Mouse (Mus musculus): ENCODE results near the gene Wdr48. TPM values are rescaled to one million over a fixed set of nuclear protein-coding genes. Genes with fewer than 3 reads are reported as not detected.

Gene Wdr48
- 35.9 and 47.3 TPM in 2 replicates for polyA plus RNA-seq (2012; rRNA removed)

DNA sequence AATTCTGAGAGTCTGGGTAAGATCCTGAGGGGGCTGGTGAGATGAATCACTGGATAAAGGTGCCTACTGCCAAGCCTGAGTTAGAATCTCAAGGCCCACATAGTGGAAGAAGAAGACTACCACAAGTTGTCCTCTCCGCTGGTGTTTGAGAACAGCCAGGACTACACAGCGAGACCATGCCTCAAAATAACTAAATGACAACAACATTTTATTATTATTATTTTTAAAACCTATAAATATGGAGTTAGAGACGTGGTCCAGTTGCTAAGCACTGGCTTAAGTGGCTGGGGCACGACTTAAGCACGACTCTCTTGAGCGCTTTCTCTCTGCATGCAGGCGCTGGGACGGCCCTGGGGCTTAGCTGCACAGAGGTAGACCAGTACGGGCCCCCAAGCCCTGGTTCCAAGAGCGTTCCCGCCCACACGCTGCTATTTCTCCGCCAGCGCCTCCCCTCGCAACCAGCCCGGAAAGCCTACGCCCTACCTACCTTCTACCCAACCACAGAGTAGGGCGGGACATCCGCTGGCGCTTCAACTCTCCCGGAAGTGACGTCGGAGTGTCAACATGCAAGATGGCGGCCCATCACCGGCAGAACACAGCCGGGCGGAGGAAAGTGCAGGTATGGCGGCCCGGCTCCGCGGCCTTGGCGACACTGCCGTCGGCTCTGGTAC is at the start of gene Wdr48:
TSS of gene Wdr48 (plus strand) at position 540 of the 671 bp plus-strand sequence.
- H3K4me1 ChIP-seq (ENCODE audit: control insufficient read depth, insufficient read depth, low read length): peaks cover 7% of the 10 kb centered on the region
- H3K4me3 ChIP-seq (replicated peaks; ENCODE audit: extremely low read depth, low read depth, low read length): peak within 1 kb of the TSS; percentile 78
- 3% methylated on average over 34 of the region's 34 CpGs for WGBS
- TF ChIP-seq CTCF (IDR thresholded peaks at IDR 0.05; ENCODE audit: insufficient read depth, low read length) (no peak), POLR2A (IDR thresholded peaks at IDR 0.05; ENCODE audit: borderline replicate concordance, extremely low read depth, low read depth, low read length) (peak; percentile 75; the same call in 1 of the 2 replicates)
- DNase-seq: peak; percentile 96

DNA sequence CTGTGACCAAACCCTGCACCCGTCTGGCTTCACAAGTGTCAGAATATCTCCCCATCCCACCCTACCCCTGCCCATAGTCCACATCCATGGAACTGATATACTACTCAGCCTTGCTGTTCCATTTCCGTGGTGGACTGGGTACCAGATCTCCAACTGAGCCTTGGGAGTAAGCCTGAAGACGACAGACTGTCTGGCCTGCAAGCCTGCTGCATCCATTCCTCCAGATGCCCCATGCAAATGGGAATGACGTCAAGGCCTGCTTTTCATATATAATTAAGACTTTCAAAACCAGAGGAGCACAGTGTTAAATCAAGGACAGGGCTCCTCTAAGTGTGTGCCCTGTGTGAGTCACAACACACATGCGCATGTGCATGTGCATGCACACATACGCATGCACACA is 47.5 kb upstream of the Wdr48 start:
- WGBS: 74% methylated on average over 6 of the region's 6 CpGs
- no peaks in the 10 kb centered on the region for H3K4me1 ChIP-seq (ENCODE audit: control insufficient read depth, insufficient read depth, low read length)
- TF ChIP-seq CTCF (IDR thresholded peaks at IDR 0.05; ENCODE audit: insufficient read depth, low read length) (no peak), POLR2A (IDR thresholded peaks at IDR 0.05; ENCODE audit: borderline replicate concordance, extremely low read depth, low read depth, low read length) (no peak)
- DNase-seq: no peak
- no peak overlapping the region for H3K4me3 ChIP-seq (replicated peaks; ENCODE audit: extremely low read depth, low read depth, low read length)

DNA sequence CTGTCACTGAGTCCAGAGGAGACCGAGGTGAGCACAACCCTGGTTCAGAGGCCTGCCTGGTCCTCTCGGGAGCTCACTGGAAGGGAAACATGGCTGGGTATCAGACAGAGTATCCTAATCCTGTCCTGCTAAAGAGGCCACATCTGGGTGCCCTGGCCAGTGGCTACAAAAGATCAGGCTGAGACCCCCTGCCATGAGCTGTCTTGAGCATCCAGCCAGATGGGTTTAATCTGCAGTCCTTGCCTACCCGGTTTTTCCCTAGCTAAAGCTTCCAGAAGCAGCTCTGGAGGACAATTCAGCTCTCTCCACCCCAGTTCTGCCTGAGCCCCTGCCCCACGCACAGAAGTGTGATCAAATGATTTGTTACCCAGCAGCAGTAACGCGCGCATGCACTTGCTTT is 46.0 kb upstream of the Wdr48 start:
- WGBS: 46% methylated on average over 7 of the region's 7 CpGs
- no peak for DNase-seq
- no peaks in the 10 kb centered on the region for H3K4me1 ChIP-seq (ENCODE audit: control insufficient read depth, insufficient read depth, low read length)
- H3K4me3 ChIP-seq (replicated peaks; ENCODE audit: extremely low read depth, low read depth, low read length): no peak overlapping the region
- no peak for TF ChIP-seq POLR2A (IDR thresholded peaks at IDR 0.05; ENCODE audit: borderline replicate concordance, extremely low read depth, low read depth, low read length)
- no peak for TF ChIP-seq CTCF (IDR thresholded peaks at IDR 0.05; ENCODE audit: insufficient read depth, low read length)

DNA sequence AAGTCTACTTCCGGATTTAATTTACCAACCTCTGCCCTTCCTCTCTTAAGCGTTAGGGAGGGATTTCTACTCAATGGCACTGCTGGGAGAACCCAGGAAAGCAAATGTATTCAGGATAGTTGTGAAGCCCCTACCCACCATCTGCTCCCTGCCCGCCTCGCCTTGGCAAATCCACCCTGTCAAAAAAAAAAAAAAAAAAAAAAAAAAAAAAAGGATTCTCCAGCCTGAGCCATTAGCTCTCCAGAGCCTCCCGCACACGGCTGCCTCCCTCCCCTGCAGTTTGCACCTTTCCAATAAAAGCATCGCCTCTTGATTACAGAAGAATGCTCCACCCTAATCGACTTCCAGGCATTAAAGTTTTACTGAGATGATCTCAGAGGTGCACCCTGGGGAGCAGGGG is 45.5 kb upstream of the Wdr48 start:
- Histone ChIP-seq H3K4me3 (replicated peaks; ENCODE audit: extremely low read depth, low read depth, low read length) (no peak overlapping the region), H3K4me1 (ENCODE audit: control insufficient read depth, insufficient read depth, low read length) (no peaks in the 10 kb centered on the region)
- TF ChIP-seq CTCF (IDR thresholded peaks at IDR 0.05; ENCODE audit: insufficient read depth, low read length): no peak
- no peak for TF ChIP-seq POLR2A (IDR thresholded peaks at IDR 0.05; ENCODE audit: borderline replicate concordance, extremely low read depth, low read depth, low read length)
- DNase-seq: no peak
- WGBS: 34% methylated on average over 8 of the region's 8 CpGs

DNA sequence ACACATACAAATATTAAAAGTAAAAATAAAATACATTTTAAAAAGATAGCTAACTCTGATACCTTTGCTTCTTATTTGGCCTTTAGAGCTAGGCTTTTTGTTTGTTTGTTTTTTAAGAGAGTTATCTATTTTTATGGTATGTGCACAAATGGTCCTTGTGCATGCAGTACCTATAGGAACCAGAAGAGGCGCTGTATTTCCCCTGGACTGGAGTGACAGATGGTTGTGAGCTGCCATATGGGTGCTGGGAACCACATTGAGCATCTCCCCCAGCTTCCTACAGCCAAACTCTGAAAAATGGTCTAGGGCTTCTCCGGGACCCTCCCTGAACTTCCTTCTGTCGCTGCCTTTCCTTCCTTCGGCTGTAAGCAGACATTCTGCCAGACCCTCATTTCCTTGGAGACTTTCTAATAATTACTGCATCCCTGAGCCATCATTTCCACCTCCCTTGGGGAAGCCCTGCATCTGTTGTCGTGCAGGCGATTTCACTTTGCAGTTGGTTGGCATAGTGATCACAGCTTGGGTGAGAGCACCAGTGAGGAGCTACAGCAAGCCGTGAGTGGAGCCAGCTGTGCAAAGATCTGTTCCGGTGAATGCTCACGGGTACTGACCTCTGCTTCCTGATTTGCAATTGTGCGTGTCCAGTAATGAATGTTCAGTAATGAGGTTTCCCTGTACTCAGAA is 42.2 kb upstream of the Wdr48 start:
- TF ChIP-seq POLR2A (IDR thresholded peaks at IDR 0.05; ENCODE audit: borderline replicate concordance, extremely low read depth, low read depth, low read length) (no peak), CTCF (IDR thresholded peaks at IDR 0.05; ENCODE audit: insufficient read depth, low read length) (no peak)
- 62% methylated on average over 10 of the region's 10 CpGs for WGBS
- Histone ChIP-seq H3K4me3 (replicated peaks; ENCODE audit: extremely low read depth, low read depth, low read length) (no peak overlapping the region), H3K4me1 (ENCODE audit: control insufficient read depth, insufficient read depth, low read length) (no peaks in the 10 kb centered on the region)
- no peak for DNase-seq

DNA sequence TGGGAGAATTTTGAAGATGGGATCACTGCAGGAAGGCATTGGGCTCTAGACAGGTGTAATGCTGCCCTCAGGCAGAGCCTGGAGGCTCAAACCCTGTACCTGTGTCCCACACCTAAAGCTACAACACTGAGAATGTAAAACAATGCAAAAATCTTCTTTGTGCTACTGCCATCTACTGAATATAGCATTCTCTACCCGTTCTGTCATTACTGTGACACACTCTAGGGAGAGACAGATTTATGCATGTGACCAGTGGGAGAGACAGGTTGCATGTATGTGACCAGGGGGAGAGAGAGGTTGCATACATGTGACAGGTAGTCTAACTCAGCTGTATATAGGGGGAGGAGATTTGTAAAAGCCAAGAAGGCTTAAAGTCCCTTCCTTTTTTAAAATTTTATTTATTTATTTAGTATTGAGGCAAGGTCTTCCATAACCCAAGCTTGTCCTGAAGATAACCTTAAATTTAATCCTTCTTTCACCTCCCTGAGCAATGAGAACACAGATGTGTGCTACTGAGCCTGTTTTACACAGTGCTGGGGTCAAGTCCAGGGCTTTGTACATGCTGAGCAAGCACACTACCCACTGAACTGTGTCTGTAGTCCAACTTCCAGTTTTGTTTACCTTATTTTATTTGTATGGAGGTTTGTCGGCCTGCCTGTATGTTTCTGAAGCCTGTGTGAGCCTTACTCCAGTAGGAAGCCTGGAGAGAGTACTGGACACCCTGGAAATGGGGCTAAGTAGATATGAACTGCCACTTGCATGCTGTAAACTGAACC is 41.4 kb upstream of the Wdr48 start:
- 47% methylated on average over 2 of the region's 2 CpGs for WGBS
- DNase-seq: no peak

DNA sequence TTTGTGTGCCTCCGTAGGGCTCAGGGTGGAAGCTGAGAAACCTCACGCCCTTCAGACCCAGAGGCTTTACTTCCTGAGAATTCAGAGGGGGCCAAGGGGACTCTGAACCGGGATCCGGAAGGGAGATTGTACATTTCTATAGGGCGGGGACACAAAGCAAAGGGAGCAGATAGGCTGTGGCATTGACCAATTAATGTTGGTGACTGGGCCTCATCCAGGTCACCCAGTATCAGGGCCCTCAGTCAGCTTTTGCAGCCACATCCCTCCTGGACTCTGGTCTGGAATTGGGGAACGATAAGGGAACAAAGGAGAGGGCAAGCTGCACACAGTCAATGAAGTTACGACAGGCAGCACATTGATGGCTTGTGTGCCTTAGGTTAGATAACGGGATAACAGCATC is 40.5 kb upstream of the Wdr48 start:
- no peak for TF ChIP-seq POLR2A (IDR thresholded peaks at IDR 0.05; ENCODE audit: borderline replicate concordance, extremely low read depth, low read depth, low read length)
- TF ChIP-seq CTCF (IDR thresholded peaks at IDR 0.05; ENCODE audit: insufficient read depth, low read length): no peak
- H3K4me1 ChIP-seq (ENCODE audit: control insufficient read depth, insufficient read depth, low read length): no peaks in the 10 kb centered on the region
- no peak for DNase-seq
- 57% methylated on average over 8 of the region's 8 CpGs for WGBS
- no peak overlapping the region for H3K4me3 ChIP-seq (replicated peaks; ENCODE audit: extremely low read depth, low read depth, low read length)

More for the DNA sequence above, 41.4 kb upstream of the Wdr48 start:
- H3K4me1 ChIP-seq (ENCODE audit: control insufficient read depth, insufficient read depth, low read length): no peaks in the 10 kb centered on the region
- no peak overlapping the region for H3K4me3 ChIP-seq (replicated peaks; ENCODE audit: extremely low read depth, low read depth, low read length)
- TF ChIP-seq POLR2A (IDR thresholded peaks at IDR 0.05; ENCODE audit: borderline replicate concordance, extremely low read depth, low read depth, low read length): no peak
- no peak for TF ChIP-seq CTCF (IDR thresholded peaks at IDR 0.05; ENCODE audit: insufficient read depth, low read length)

DNA sequence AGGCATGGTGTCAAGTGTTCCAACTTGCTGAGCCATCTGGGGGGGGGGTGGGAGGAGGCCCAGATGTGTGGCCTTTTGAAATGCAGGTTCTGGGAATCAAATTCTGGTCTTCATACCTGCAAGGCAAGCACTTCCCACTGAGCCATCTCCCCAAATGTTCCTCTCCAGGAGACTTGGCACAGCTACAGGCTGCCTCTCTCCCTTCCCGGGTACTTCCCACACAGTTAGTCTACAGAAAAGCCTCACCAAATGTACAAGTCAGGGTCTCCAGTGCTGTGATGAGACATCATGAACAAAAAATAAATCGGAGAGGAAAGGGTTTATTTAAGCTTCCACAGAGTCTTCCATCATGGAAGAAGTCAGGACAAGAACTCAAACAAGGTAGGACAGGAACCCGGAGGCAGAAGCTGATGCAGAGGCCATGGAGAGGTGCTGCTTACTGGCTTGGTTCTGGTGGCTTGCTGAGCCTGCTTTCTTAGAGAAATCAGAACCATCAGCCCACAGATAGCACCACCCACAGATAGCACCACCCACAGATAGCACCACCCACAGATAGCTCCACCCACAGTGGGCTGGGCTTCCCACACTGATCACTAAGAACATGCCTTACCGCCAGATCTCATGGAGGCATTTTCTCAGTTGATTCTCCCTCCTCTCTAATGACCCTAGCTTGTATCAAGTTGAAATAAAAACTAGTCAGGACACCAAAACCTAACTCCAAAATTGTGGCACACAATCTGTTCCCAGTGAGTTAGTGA is 7.4 kb upstream of the Wdr48 start:
- Histone ChIP-seq H3K4me3 (replicated peaks; ENCODE audit: extremely low read depth, low read depth, low read length) (no peak overlapping the region), H3K4me1 (ENCODE audit: control insufficient read depth, insufficient read depth, low read length) (no peaks in the 10 kb centered on the region)
- 69% methylated on average over 4 of the region's 4 CpGs for WGBS
- TF ChIP-seq CTCF (IDR thresholded peaks at IDR 0.05; ENCODE audit: insufficient read depth, low read length) (no peak), POLR2A (IDR thresholded peaks at IDR 0.05; ENCODE audit: borderline replicate concordance, extremely low read depth, low read depth, low read length) (no peak)
- no peak for DNase-seq

DNA sequence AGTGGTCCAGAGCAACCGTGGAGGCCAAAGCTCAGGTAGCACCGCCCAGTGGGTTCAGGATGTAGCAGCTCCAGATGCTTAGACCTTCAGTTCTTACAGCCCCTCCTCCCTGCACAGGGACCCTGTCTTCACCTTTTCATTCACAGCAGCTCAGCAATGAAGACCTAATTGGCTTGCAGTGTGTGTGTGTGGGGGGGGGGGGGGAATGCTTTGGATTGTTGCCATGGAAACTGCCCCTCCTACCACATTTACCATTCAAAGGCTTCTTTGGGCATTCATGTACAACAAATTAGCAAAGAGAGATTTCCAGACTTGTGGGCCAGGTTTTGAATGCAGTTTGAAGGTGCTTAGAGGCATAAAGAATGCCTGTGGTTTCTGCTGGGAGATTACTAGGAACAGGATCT is 5.8 kb upstream of the Wdr48 start:
- Histone ChIP-seq H3K4me1 (ENCODE audit: control insufficient read depth, insufficient read depth, low read length) (no peaks in the 10 kb centered on the region), H3K4me3 (replicated peaks; ENCODE audit: extremely low read depth, low read depth, low read length) (no peak overlapping the region)
- 57% methylated on average over 2 of the region's 2 CpGs for WGBS
- no peak for DNase-seq
- TF ChIP-seq CTCF (IDR thresholded peaks at IDR 0.05; ENCODE audit: insufficient read depth, low read length) (no peak), POLR2A (IDR thresholded peaks at IDR 0.05; ENCODE audit: borderline replicate concordance, extremely low read depth, low read depth, low read length) (no peak)

All from lung, adult 2 months (tissue).